Mouse (Mus musculus) forebrain, embryonic 16.5 days (tissue): ENCODE data around the gene Pnpt1. TPM values are rescaled to one million over a fixed set of nuclear protein-coding genes. Genes with fewer than 3 reads are reported as not detected.

Experiments
- ATAC-seq: fragments of 200-750 bp; cut with Nextera tagmentation; 2 replicates; pipeline ENCODE4 v1.8.0; 2017; ENCODE audit warnings: mild to moderate bottlenecking, moderate library complexity
- H3K27ac ChIP-seq: fragments of 300-500 bp; sonication (generic); 2 replicates; pipeline ENCODE4 v1.5.1; 2014; ENCODE audit warnings: low read length, control low read depth
- H3K27me3 ChIP-seq: fragments of 300-500 bp; sonication (generic); replicated peaks from 2 replicates; pipeline ENCODE4 v1.6.1; 2014; ENCODE audit warnings: low read length; ENCODE audit not compliant: control insufficient read depth, insufficient read depth
- H3K36me3 ChIP-seq: fragments of 300-500 bp; sonication (generic); 2 replicates; pipeline ENCODE4 v1.6.1; 2014; ENCODE audit not compliant: control insufficient read depth, insufficient read depth
- H3K4me1 ChIP-seq: fragments of 300-500 bp; sonication (generic); replicated peaks from 2 replicates; pipeline ENCODE4 v1.6.1; 2014; ENCODE audit warnings: low read length; ENCODE audit not compliant: control insufficient read depth, insufficient read depth
- H3K4me2 ChIP-seq: fragments of 300-500 bp; sonication (generic); 2 replicates; pipeline ENCODE4 v1.6.1; 2014; ENCODE audit warnings: mild to moderate bottlenecking, low read length, control low read depth
- H3K4me3 ChIP-seq: fragments of 300-500 bp; sonication (generic); replicated peaks from 2 replicates; pipeline ENCODE4 v1.5.1; 2014; ENCODE audit warnings: mild to moderate bottlenecking, low read length, control low read depth
- H3K9ac ChIP-seq: fragments of 300-500 bp; sonication (generic); replicated peaks from 2 replicates; pipeline ENCODE4 v1.6.1; 2014; ENCODE audit warnings: low read depth, low read length, control low read depth
- H3K9me3 ChIP-seq: fragments of 300-500 bp; sonication (generic); 2 replicates; pipeline ENCODE4 v1.6.1; 2016; ENCODE audit warnings: low read length; ENCODE audit not compliant: control insufficient read depth
- WGBS: fragments of 180-500 bp; shearing (Covaris S2); extraction: QIAGEN DNeasy Blood & Tissue Kit; methylation state at CpG from one replicate; pipeline ENCODE4 v1.1.7; 2014; 5-methylcytosine and 5-hydroxymethylcytosine counted together
- polyA plus RNA-seq: library from polyadenylated mRNA; unstranded; fragments of >200 nt; fragmentation: Nextera tagmentation; extraction: Ambion mirVana; gene quantifications from 2 replicates; pipeline ENCODE4 v1.2.1, GENCODE M21; 2015

The Pnpt1 gene
- 30.4 and 33.2 TPM in 2 replicates for polyA plus RNA-seq

- H3K4me1 ChIP-seq = peaks cover 7% of the 10 kb centered on the region; the same call in 1 of the 2 replicates
- H3K36me3 ChIP-seq = peaks cover 8% of the 10 kb centered on the region
- H3K9me3 ChIP-seq = no peaks in the 10 kb centered on the region
- peak within 1 kb of the TSS; percentile 65 for H3K27ac ChIP-seq
- 3% methylated on average over 50 of the region's 50 CpGs for WGBS
- H3K4me3 ChIP-seq = peak within 1 kb of the TSS; percentile 99
- no peaks in the 10 kb centered on the region for H3K27me3 ChIP-seq
- H3K4me2 ChIP-seq = peak within 1 kb of the TSS; percentile 90
- ATAC-seq = peak; percentile 100
- peak within 1 kb of the TSS; percentile 92 for H3K9ac ChIP-seq
Observed at GRCm38 (mm10) chr11:29130385-29131355, at the start of gene Pnpt1. Gene Pnpt1, plus strand, starts transcription at chr11:29130744.

- ATAC-seq = no peak
- WGBS = 74% methylated on average over 2 of the region's 2 CpGs
- no peak overlapping the region for H3K9ac ChIP-seq
- H3K9me3 ChIP-seq = no peaks in the 10 kb centered on the region
- H3K36me3 ChIP-seq = no peaks in the 10 kb centered on the region
- no peaks in the 10 kb centered on the region for H3K4me1 ChIP-seq
- no peak overlapping the region for H3K4me2 ChIP-seq
- H3K27ac ChIP-seq = no peak overlapping the region
- no peaks in the 10 kb centered on the region for H3K27me3 ChIP-seq
- H3K4me3 ChIP-seq = no peak overlapping the region
Observed at GRCm38 (mm10) chr11:29092403-29092802, 38.1 kb upstream of the Pnpt1 start.

- no peak overlapping the region for H3K4me3 ChIP-seq
- H3K27ac ChIP-seq = no peak overlapping the region
- no peak overlapping the region for H3K9ac ChIP-seq
- H3K27me3 ChIP-seq = no peaks in the 10 kb centered on the region
- no peak for ATAC-seq
- no peaks in the 10 kb centered on the region for H3K4me1 ChIP-seq
- no peak overlapping the region for H3K4me2 ChIP-seq
- H3K36me3 ChIP-seq = no peaks in the 10 kb centered on the region
- no peaks in the 10 kb centered on the region for H3K9me3 ChIP-seq
- 54% methylated on average over 2 of the region's 2 CpGs for WGBS
Observed at GRCm38 (mm10) chr11:29098926-29099325, 31.6 kb upstream of the Pnpt1 start.

GRCm38 (mm10) chr11:29129862-29130384 is 621 bp upstream of the Pnpt1 start:
- Histone ChIP-seq H3K36me3 (peaks cover 7% of the 10 kb centered on the region), H3K4me3 (peak overlapping the region; percentile 99), H3K27ac (no peak overlapping the region), H3K27me3 (no peaks in the 10 kb centered on the region), H3K4me2 (peak overlapping the region; percentile 59), H3K4me1 (peaks cover 7% of the 10 kb centered on the region; the same call in 1 of the 2 replicates), H3K9ac (peak overlapping the region; percentile 92), H3K9me3 (no peaks in the 10 kb centered on the region)
- 58% methylated on average over 11 of the region's 11 CpGs for WGBS
- ATAC-seq = peak; percentile 51

- no peak overlapping the region for H3K4me2 ChIP-seq
- H3K4me3 ChIP-seq = no peak overlapping the region
- H3K36me3 ChIP-seq = peaks cover 21% of the 10 kb centered on the region
- no peaks in the 10 kb centered on the region for H3K4me1 ChIP-seq
- no peaks in the 10 kb centered on the region for H3K9me3 ChIP-seq
- H3K27me3 ChIP-seq = no peaks in the 10 kb centered on the region
- no peak overlapping the region for H3K27ac ChIP-seq
- 64% methylated on average over 1 of the region's 1 CpGs for WGBS
- no peak for ATAC-seq
- no peak overlapping the region for H3K9ac ChIP-seq
Observed at GRCm38 (mm10) chr11:29140671-29141070, 10.1 kb downstream of the Pnpt1 start.

GRCm38 (mm10) chr11:29148901-29149300 is 18.4 kb downstream of the Pnpt1 start:
- Histone ChIP-seq H3K4me3 (no peak overlapping the region), H3K27me3 (no peaks in the 10 kb centered on the region), H3K4me2 (no peak overlapping the region), H3K4me1 (no peaks in the 10 kb centered on the region), H3K9me3 (no peaks in the 10 kb centered on the region), H3K27ac (no peak overlapping the region), H3K9ac (no peak overlapping the region), H3K36me3 (peaks cover 9% of the 10 kb centered on the region)
- no peak for ATAC-seq
- 96% methylated on average over 2 of the region's 2 CpGs for WGBS

GRCm38 (mm10) chr11:29163569-29163968 is 33.0 kb downstream of the Pnpt1 start:
- H3K4me2 ChIP-seq = no peak overlapping the region
- 94% methylated on average over 4 of the region's 4 CpGs for WGBS
- H3K4me3 ChIP-seq = no peak overlapping the region
- no peak overlapping the region for H3K9ac ChIP-seq
- H3K9me3 ChIP-seq = no peaks in the 10 kb centered on the region
- no peak overlapping the region for H3K27ac ChIP-seq
- H3K36me3 ChIP-seq = peaks cover 8% of the 10 kb centered on the region
- H3K4me1 ChIP-seq = no peaks in the 10 kb centered on the region
- no peak for ATAC-seq
- H3K27me3 ChIP-seq = no peaks in the 10 kb centered on the region

- H3K4me3 ChIP-seq = peak overlapping the region; percentile 92
- no peaks in the 10 kb centered on the region for H3K27me3 ChIP-seq
- H3K36me3 ChIP-seq = no peaks in the 10 kb centered on the region
- peaks cover 15% of the 10 kb centered on the region for H3K4me1 ChIP-seq
- peak overlapping the region; percentile 41 for H3K27ac ChIP-seq
- peak; percentile 22 for ATAC-seq
- peak overlapping the region; percentile 61 for H3K4me2 ChIP-seq
- peak overlapping the region; percentile 97 for H3K9ac ChIP-seq
- WGBS = under 1% methylated on average over 34 of the region's 34 CpGs
- no peaks in the 10 kb centered on the region for H3K9me3 ChIP-seq
Observed at GRCm38 (mm10) chr11:29171959-29172391, 41.4 kb downstream of the Pnpt1 start.

- no peaks in the 10 kb centered on the region for H3K36me3 ChIP-seq
- H3K27ac ChIP-seq = peak within 1 kb of the TSS; percentile 97
- no peaks in the 10 kb centered on the region for H3K27me3 ChIP-seq
- peak within 1 kb of the TSS; percentile 97 for H3K9ac ChIP-seq
- peak within 1 kb of the TSS; percentile 92 for H3K4me3 ChIP-seq
- peaks cover 15% of the 10 kb centered on the region for H3K4me1 ChIP-seq
- no peaks in the 10 kb centered on the region for H3K9me3 ChIP-seq
- H3K4me2 ChIP-seq = peak within 1 kb of the TSS; percentile 86
- peak; percentile 98 for ATAC-seq
- under 1% methylated on average over 49 of the region's 50 CpGs for WGBS
Observed at GRCm38 (mm10) chr11:29172563-29173124, 42.1 kb downstream of the Pnpt1 start, which contains the start of gene Ppp4r3b. Gene Ppp4r3b, plus strand, starts transcription at chr11:29172890.
